Mouse (Mus musculus) ovary, adult 18-20 months (tissue): ENCODE measurements around the gene Rex1bd.

Experiments
- DNase-seq: peaks from one replicate; pipeline ENCODE4 v3.0.0; 2022; ENCODE audit warnings: low spot score, mixed read lengths

The Rex1bd gene

DNA sequence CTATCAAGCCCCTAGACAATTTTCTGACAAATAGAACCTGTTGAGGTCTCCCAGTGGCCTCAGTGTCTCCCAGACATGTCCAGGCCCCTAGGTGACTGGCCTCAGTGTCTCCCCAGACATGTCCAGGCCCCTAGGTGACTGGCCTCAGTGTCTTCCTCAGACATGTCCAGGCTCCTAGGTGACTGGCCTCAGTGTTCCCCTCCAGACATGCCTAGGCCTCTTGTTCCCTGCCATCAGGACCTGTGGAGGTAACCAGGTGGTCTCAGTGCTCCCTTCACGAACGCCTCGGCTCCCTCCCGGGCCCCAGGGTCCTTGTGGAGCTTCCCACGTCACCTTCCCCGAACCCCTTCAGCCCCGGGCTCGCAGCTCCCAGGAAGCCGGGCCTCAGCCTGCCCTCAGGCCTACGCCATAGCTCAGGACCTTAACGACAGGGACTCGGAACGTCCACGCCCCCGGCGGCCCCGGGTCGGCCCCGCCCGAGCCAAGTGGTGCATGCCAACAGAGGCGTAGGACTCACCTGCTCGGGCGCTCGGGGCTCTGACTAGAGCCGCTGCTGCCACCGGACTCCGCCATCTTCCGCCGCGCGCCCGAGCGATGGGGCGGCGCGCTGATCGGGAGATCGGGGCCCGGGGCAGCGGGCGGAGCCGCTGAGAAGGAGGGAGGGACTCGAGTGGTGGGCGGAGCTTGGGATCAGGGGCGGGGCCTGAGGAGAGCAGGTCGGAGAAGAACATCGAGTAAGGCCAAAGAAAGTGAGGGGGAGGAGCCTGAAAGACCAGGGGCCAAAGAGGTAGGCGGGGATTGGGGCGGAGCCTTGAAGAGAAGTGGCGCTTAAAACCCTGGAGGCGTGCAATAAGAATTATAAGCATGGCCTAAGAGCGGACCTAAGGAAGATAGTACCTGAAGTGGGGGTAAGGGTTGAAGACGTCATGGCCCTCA lies 30.0 kb downstream of the Rex1bd start, which contains the start of gene Klhl26:
Klhl26 (minus strand) TSS at position 636 of the 936 bp plus-strand sequence.
- DNase-seq: peak; percentile 92

- no peak for DNase-seq
Measured at GRCm38 (mm10) chr8:70471856-70472255, 34.7 kb downstream of the Rex1bd start.

DNA sequence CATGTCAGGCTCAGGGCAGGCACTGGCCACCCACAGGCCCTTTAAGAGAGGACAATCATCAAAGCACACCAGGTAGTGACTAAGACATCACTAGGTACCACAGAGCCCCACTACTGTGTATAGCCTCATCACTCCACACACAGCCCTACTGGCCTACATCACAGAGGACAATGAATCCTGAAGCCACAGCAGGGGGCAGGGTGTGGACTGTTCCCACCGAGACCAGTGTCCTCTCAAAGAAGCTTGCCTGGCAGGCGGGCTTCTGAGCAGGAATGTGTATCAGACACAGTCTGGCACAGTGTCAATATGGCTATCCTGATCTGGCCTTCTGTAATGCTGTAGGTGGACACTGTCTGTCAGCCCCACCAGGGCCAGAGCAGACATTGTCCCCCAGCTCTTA lies 36.6 kb downstream of the Rex1bd start:
- no peak for DNase-seq

DNA sequence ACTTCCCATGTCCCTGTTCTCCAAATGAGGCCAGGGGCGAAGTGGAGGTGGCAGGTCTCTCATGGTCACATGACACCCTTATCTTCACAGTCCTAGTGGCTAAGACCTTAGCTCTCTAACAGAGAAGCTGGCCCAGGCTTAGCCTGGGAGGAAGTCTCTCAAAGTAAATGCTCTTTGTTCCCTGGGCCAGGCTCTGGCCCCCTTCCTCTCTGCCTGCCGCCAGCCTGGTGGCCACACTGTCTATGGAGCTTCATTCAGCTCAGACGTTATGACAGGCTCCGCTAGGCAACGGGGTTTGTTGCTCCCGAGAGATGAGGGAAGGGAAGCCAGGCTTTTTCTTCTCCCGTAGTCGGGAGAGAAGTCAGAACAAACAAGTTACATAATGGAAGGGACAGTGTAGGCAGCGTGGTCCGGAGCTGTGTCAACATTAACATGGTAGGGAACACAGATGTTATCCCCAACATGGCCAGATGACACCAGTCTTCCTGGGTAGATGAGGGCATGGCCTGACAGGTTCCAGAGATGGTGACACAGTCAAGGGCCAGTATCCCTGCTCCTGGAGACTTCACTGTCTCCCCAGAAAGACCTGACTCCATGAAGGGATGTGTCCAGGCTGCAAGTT lies 37.1 kb downstream of the Rex1bd start:
- DNase-seq: no peak

DNA sequence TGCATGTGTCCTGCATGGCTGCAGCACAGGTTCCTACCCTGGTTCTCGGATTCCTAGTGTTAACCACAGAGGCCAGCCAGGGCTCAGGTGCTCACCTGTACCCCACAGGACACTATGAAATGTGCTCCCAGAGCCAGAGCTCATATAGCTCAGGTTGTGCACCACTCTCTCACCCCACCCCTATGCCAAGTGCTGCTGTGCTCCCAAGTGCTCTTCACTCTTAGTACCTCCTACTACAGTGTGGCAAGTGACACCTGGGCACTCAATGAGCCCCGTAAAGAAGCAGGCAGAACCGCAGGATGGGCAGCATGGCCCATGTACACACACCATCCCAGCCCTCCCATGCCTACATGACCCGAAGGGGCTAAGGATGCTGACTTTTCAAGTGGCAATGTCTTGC lies 37.8 kb downstream of the Rex1bd start:
- no peak for DNase-seq

- no peak for DNase-seq
Measured at GRCm38 (mm10) chr8:70467907-70468306, 38.6 kb downstream of the Rex1bd start.

GRCm38 (mm10) chr8:70467229-70467725 lies 39.3 kb downstream of the Rex1bd start:
- DNase-seq: no peak

DNA sequence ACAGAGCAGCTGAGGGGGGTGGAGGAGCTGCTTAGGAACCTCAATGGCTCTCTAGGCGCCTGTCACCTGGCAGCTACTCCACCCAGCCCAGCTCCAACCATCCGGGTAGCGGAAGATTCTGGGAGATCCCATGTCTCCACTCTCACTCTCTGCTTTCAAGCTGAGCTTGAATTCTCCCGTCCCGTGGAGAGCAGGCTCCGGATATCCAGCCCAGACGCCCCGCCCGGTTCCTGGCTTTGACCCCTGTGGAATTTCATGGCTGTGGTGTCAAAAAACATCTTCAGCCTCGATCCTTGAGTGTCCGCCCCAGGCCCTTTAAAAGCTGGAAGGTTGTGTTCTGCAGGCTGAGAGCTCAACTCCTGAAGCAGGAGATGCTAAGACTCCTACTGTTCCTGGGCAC lies 39.8 kb downstream of the Rex1bd start:
- no peak for DNase-seq

DNA sequence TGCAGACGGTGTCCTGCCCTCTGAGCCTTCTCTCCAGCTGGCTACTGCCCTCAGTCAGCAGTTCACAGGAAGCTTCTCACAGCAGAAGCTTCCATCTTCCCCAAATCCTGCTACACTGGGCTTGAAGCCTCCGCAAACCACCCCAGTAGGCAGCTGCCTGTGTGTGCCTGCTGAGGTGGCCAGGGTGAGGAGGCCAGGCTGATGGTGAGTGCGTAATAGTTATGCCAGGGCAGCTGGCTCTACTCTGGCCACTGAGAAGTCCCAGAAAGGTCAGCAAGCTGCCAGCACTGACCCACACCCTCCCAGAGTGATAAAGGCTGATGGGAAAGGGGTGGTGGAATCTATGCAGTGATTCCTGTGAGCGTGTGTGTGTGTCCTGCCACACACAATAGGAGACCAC lies 40.2 kb downstream of the Rex1bd start:
- DNase-seq: no peak

DNA sequence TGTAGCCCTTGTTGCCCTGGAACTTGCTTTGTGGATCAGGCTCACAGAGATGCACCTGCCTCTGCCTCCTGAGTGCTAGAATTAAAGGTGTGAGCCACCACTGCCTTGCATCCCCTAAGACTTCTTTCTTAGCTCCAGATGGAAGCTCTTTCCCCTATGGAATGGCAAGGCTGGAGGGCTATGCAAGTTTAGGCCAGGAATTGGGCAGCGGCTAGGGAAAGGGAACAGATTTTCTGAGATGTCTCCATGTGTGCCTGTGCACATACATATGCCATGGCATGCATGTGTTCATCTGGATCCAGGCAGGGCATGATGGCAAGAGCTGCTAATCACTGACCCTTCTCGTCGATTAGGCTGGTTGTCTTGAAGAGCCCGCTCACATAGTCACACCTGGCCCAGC lies 40.9 kb downstream of the Rex1bd start:
- DNase-seq: no peak

DNA sequence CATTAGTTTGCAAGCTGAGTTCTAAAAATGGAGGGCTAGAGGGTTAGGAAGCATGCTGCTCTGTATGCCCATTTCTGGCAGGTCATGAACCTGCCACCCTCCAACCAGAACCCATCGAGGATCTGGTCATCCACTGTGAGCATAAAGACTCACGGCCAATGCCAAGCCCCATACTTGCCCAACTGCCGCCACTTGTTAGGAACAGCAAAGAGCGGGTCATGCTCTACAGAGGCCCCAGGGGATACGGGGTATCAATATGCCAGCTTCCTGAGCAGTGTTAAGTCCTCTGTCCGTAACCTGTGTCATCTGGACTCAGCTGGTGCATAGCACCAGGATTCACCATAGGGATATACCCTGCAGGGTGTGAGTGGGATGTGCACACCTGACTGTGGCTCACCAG lies 42.4 kb downstream of the Rex1bd start:
- no peak for DNase-seq

DNA sequence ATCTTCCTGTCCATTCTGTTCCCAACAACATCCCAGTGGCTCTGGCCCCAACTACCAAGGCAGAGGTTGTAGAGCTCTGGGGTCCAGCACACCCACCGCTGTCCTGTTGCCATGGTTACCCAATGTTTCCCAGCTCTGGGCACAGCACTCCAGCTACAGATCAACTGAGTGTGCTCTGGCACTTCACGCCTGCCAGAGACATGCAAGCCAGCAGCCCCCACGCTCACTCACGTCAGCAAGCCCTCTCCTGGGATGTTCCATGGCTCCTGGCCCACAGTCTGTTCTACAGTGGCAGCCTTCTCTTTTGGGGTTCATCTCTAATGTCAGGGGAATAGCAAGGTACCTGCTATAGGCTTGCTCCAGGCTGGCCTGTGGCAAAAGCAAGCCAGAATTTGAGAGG lies 43.2 kb downstream of the Rex1bd start:
- no peak for DNase-seq

DNA sequence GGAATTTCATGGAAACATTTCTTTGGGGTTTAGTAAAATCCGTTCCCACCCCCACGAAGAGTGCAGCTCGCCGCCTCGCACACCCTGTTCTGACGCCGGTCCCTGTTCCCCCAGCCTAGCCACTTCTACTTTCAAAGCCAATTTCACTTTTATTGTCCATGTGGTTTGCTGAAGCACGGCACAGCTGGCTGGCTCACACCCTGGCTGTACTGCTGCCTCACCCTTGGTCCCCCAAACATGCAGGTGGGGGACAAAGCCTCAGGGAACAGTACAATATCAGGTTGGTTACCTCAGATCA lies 44.1 kb downstream of the Rex1bd start:
- no peak for DNase-seq

GRCm38 (mm10) chr8:70461765-70462515 lies 44.6 kb downstream of the Rex1bd start:
- no peak for DNase-seq

DNA sequence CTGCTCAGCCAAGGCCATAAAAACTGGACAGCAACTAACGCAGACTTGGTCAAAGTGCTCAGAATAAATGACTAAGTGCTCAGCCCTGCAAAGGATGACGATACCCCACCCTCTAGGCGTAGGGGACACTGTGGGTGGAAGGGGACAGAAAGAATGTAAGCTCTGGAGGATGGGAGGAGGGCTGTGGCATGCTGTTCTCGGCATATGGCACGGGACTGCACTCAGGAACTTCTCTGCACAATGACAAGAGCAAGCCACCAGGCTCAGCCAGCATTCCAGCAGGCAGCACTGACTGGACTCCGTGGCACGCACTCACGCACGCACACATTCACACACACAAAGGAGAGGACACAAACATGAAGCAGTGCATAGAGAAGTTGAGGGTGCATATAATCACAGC lies 45.9 kb downstream of the Rex1bd start:
- no peak for DNase-seq

DNA sequence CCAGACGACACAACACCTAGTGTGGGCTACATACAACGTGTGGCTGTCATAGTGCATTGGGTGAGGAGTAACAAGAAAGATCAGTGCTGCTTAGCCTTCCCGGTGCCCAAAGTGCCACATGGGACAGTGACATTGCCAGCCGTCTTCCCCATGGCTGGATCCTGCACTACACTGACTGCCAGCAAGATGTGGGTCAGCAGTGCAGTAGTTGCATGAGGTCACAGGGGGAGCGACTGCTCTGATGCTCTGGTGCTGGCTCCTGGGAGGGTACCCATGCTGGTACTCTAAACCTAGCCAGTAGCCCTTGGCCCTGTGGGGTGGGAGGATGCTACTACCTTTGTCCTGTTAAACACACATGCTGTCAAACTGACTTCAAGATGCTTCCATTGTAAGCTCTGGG lies 46.4 kb downstream of the Rex1bd start:
- DNase-seq: no peak

- DNase-seq: no peak
Measured at GRCm38 (mm10) chr8:70459636-70460035, 46.9 kb downstream of the Rex1bd start.

- DNase-seq: no peak
Measured at GRCm38 (mm10) chr8:70458462-70458861, 48.1 kb downstream of the Rex1bd start.

- no peak for DNase-seq
Measured at GRCm38 (mm10) chr8:70457882-70458281, 48.7 kb downstream of the Rex1bd start.

- peak; percentile 48 for DNase-seq
Measured at GRCm38 (mm10) chr8:70456996-70457395, 49.6 kb downstream of the Rex1bd start.
